Mouse (Mus musculus) forebrain, embryonic 12.5 days (tissue): ENCODE data around the gene Prss12. TPM values are rescaled to one million over a fixed set of nuclear protein-coding genes. Genes with fewer than 3 reads are reported as not detected.
A peak's percentile ranks its signal among the peaks of the same experiment; 100 is the strongest.

ENCODE experiments used
- ATAC-seq: fragments of 200-750 bp; cut with Nextera tagmentation; 2 replicates; pipeline ENCODE4 v1.8.0; 2017; ENCODE audit warnings: moderate TSS enrichment; ENCODE audit not compliant: low FRiP score
- H3K27ac ChIP-seq: fragments of 300-500 bp; sonication (generic); 2 replicates; pipeline ENCODE4 v1.5.1; 2016; ENCODE audit warnings: mild to moderate bottlenecking
- H3K27me3 ChIP-seq: fragments of 300-500 bp; sonication (generic); 2 replicates; pipeline ENCODE4 v1.6.1; 2016; ENCODE audit warnings: mild to moderate bottlenecking
- H3K36me3 ChIP-seq: fragments of 300-500 bp; sonication (generic); replicated peaks from 2 replicates; pipeline ENCODE4 v1.6.1; 2016; ENCODE audit warnings: mild to moderate bottlenecking
- H3K4me1 ChIP-seq: fragments of 300-500 bp; sonication (generic); 2 replicates; pipeline ENCODE4 v1.6.1; 2016
- H3K4me2 ChIP-seq: fragments of 300-500 bp; sonication (generic); 2 replicates; pipeline ENCODE4 v1.6.1; 2016; ENCODE audit warnings: mild to moderate bottlenecking, moderate library complexity
- H3K4me3 ChIP-seq: fragments of 300-500 bp; sonication (generic); replicated peaks from 2 replicates; pipeline ENCODE4 v1.5.1; 2016; ENCODE audit warnings: mild to moderate bottlenecking
- H3K9ac ChIP-seq: fragments of 300-500 bp; sonication (generic); 2 replicates; pipeline ENCODE4 v1.6.1; 2016; ENCODE audit warnings: mild to moderate bottlenecking
- H3K9me3 ChIP-seq: fragments of 300-500 bp; sonication (generic); 2 replicates; pipeline ENCODE4 v1.6.1; 2016
- WGBS: fragments of 180-500 bp; shearing (Covaris S2); methylation state at CpG from one replicate; pipeline ENCODE4 v1.1.7; 2016; 5-methylcytosine and 5-hydroxymethylcytosine counted together
- polyA plus RNA-seq: library from polyadenylated mRNA; unstranded; fragments of >200 nt; fragmentation: Nextera tagmentation; extraction: Ambion mirVana; gene quantifications from 2 replicates; pipeline ENCODE4 v1.2.1, GENCODE M21; 2016

Gene Prss12
- 1.7 and 3.1 TPM in 2 replicates for polyA plus RNA-seq

- Histone ChIP-seq H3K9me3 (no peaks in the 10 kb centered on the region), H3K9ac (peak within 1 kb of the TSS; percentile 61), H3K27me3 (peaks cover 43% of the 10 kb centered on the region), H3K4me3 (peak within 1 kb of the TSS; percentile 78), H3K27ac (no peak within 1 kb of the TSS), H3K36me3 (no peaks in the 10 kb centered on the region), H3K4me2 (peak within 1 kb of the TSS; percentile 100), H3K4me1 (peaks cover 22% of the 10 kb centered on the region)
- peak; percentile 80 for ATAC-seq
- under 1% methylated on average over 73 of the region's 84 CpGs for WGBS
Measured at GRCm38 (mm10) chr3:123446708-123447537, at the start of gene Prss12. Gene Prss12, plus strand, starts transcription at chr3:123446913.

GRCm38 (mm10) chr3:123397562-123398481, 48.9 kb upstream of the Prss12 start:
- Histone ChIP-seq H3K4me2 (no peak overlapping the region), H3K27ac (no peak overlapping the region), H3K9ac (no peak overlapping the region), H3K4me1 (no peaks in the 10 kb centered on the region), H3K4me3 (no peak overlapping the region), H3K27me3 (no peaks in the 10 kb centered on the region), H3K9me3 (no peaks in the 10 kb centered on the region), H3K36me3 (no peaks in the 10 kb centered on the region)
- ATAC-seq, result no peak
- 83% methylated on average over 9 of the region's 9 CpGs for WGBS

GRCm38 (mm10) chr3:123404945-123405344, 41.8 kb upstream of the Prss12 start:
- no peak for ATAC-seq
- H3K4me2 ChIP-seq, result no peak overlapping the region
- H3K4me3 ChIP-seq, result no peak overlapping the region
- H3K36me3 ChIP-seq, result no peaks in the 10 kb centered on the region
- no peaks in the 10 kb centered on the region for H3K27me3 ChIP-seq
- H3K9me3 ChIP-seq, result no peaks in the 10 kb centered on the region
- 87% methylated on average over 3 of the region's 3 CpGs for WGBS
- H3K4me1 ChIP-seq, result no peaks in the 10 kb centered on the region
- no peak overlapping the region for H3K9ac ChIP-seq
- no peak overlapping the region for H3K27ac ChIP-seq

GRCm38 (mm10) chr3:123411821-123412578, 34.7 kb upstream of the Prss12 start:
- H3K9ac ChIP-seq, result no peak overlapping the region
- H3K9me3 ChIP-seq, result no peaks in the 10 kb centered on the region
- H3K36me3 ChIP-seq, result no peaks in the 10 kb centered on the region
- H3K27me3 ChIP-seq, result no peaks in the 10 kb centered on the region
- no peak overlapping the region for H3K4me2 ChIP-seq
- no peak overlapping the region for H3K27ac ChIP-seq
- ATAC-seq, result no peak
- 80% methylated on average over 6 of the region's 6 CpGs for whole genome bisulfite sequencing
- no peak overlapping the region for H3K4me3 ChIP-seq
- H3K4me1 ChIP-seq, result no peaks in the 10 kb centered on the region

GRCm38 (mm10) chr3:123413173-123413572, 33.5 kb upstream of the Prss12 start:
- H3K27ac ChIP-seq, result no peak overlapping the region
- no peaks in the 10 kb centered on the region for H3K9me3 ChIP-seq
- H3K4me3 ChIP-seq, result no peak overlapping the region
- H3K4me2 ChIP-seq, result no peak overlapping the region
- no peaks in the 10 kb centered on the region for H3K36me3 ChIP-seq
- no peaks in the 10 kb centered on the region for H3K27me3 ChIP-seq
- no peak for ATAC-seq
- 27% methylated on average over 5 of the region's 5 CpGs for WGBS
- H3K9ac ChIP-seq, result no peak overlapping the region
- H3K4me1 ChIP-seq, result no peaks in the 10 kb centered on the region

- no peak for ATAC-seq
- H3K4me1 ChIP-seq, result no peaks in the 10 kb centered on the region
- 79% methylated on average over 2 of the region's 2 CpGs for WGBS
- H3K36me3 ChIP-seq, result no peaks in the 10 kb centered on the region
- H3K9me3 ChIP-seq, result no peaks in the 10 kb centered on the region; the same call in 1 of the 2 replicates
- H3K4me3 ChIP-seq, result no peak overlapping the region
- H3K27ac ChIP-seq, result no peak overlapping the region
- H3K4me2 ChIP-seq, result no peak overlapping the region
- H3K27me3 ChIP-seq, result no peaks in the 10 kb centered on the region
- H3K9ac ChIP-seq, result no peak overlapping the region
Measured at GRCm38 (mm10) chr3:123425647-123426046, 21.1 kb upstream of the Prss12 start.

GRCm38 (mm10) chr3:123428005-123428404, 18.7 kb upstream of the Prss12 start:
- Histone ChIP-seq H3K27ac (no peak overlapping the region), H3K27me3 (no peaks in the 10 kb centered on the region), H3K9ac (no peak overlapping the region), H3K9me3 (no peaks in the 10 kb centered on the region; the same call in 1 of the 2 replicates), H3K36me3 (no peaks in the 10 kb centered on the region), H3K4me2 (no peak overlapping the region), H3K4me1 (no peaks in the 10 kb centered on the region), H3K4me3 (no peak overlapping the region)
- no peak for ATAC-seq
- 65% methylated on average over 4 of the region's 4 CpGs for WGBS

GRCm38 (mm10) chr3:123429597-123430458, 16.9 kb upstream of the Prss12 start:
- Histone ChIP-seq H3K36me3 (no peaks in the 10 kb centered on the region), H3K9me3 (no peaks in the 10 kb centered on the region), H3K4me2 (no peak overlapping the region), H3K4me1 (no peaks in the 10 kb centered on the region), H3K27ac (no peak overlapping the region), H3K27me3 (no peaks in the 10 kb centered on the region), H3K4me3 (no peak overlapping the region), H3K9ac (no peak overlapping the region)
- WGBS, result 87% methylated on average over 22 of the region's 22 CpGs
- ATAC-seq, result no peak

- no peak overlapping the region for H3K9ac ChIP-seq
- H3K4me2 ChIP-seq, result no peak overlapping the region
- H3K27ac ChIP-seq, result no peak overlapping the region
- no peaks in the 10 kb centered on the region for H3K9me3 ChIP-seq
- no peak for ATAC-seq
- WGBS, result 82% methylated on average over 5 of the region's 5 CpGs
- no peaks in the 10 kb centered on the region for H3K36me3 ChIP-seq
- no peaks in the 10 kb centered on the region for H3K4me1 ChIP-seq
- no peak overlapping the region for H3K4me3 ChIP-seq
- H3K27me3 ChIP-seq, result no peaks in the 10 kb centered on the region
Measured at GRCm38 (mm10) chr3:123431951-123432674, 14.6 kb upstream of the Prss12 start.

GRCm38 (mm10) chr3:123433362-123433761, 13.4 kb upstream of the Prss12 start:
- 80% methylated on average over 3 of the region's 3 CpGs for WGBS
- Histone ChIP-seq H3K27ac (no peak overlapping the region), H3K4me1 (no peaks in the 10 kb centered on the region), H3K4me3 (no peak overlapping the region), H3K27me3 (no peaks in the 10 kb centered on the region), H3K36me3 (no peaks in the 10 kb centered on the region), H3K9me3 (no peaks in the 10 kb centered on the region), H3K9ac (no peak overlapping the region), H3K4me2 (no peak overlapping the region)
- ATAC-seq, result no peak

GRCm38 (mm10) chr3:123437608-123438007, 9.1 kb upstream of the Prss12 start:
- H3K27ac ChIP-seq, result no peak overlapping the region
- WGBS, result 94% methylated on average over 1 of the region's 1 CpGs
- no peak overlapping the region for H3K9ac ChIP-seq
- no peak overlapping the region for H3K4me2 ChIP-seq
- 0 out of 2 replicates have a peak, but pooled peaks cover 3% of the 10 kb centered on the region for H3K27me3 ChIP-seq
- no peaks in the 10 kb centered on the region for H3K36me3 ChIP-seq
- ATAC-seq, result no peak
- no peaks in the 10 kb centered on the region for H3K9me3 ChIP-seq
- H3K4me3 ChIP-seq, result no peak overlapping the region
- H3K4me1 ChIP-seq, result no peaks in the 10 kb centered on the region
